Mouse (Mus musculus): ENCODE measurements around the gene Hivep2. TPM values are rescaled to one million over a fixed set of nuclear protein-coding genes. Genes with fewer than 3 reads are reported as not detected.

Gene Hivep2
- polyA plus RNA-seq, 1 experiment from 2014 or later: 5.5 TPM

DNA sequence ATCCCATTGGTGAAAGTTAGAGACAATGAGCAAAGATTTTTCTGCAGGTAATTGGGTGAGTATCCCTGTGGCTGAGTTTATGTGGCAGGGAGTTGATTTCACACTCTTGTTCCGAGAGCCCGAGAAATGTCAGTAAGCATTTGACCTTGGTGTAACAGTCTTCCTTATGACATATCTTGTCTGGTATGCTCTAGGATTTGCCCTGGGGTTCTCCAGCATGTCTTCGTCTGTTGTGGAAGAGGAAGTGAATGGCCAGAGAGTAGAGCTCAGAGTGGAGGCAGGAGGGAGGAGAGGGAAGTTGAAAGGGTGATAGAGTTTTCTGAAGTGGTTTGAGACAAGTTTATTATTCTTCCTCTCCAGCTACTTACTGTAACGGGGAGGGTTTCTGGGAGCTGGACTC lies 223.2 kb downstream of the Hivep2 start:
- Histone ChIP-seq H3K27ac (no peak overlapping the region), H3K9ac (no peak overlapping the region), H3K27me3 (no peaks in the 10 kb centered on the region; the same call in 1 of the 2 replicates), H3K4me3 (no peak overlapping the region), H3K4me1 (no peaks in the 10 kb centered on the region), H3K36me3 (no peaks in the 10 kb centered on the region), H3K9me3 (no peaks in the 10 kb centered on the region), H3K4me2 (replicated peaks) (no peak overlapping the region)
- WGBS: 31% methylated on average over 4 of the region's 4 CpGs
- no peak for ATAC-seq (ENCODE audit: insufficient number of reproducible peaks, insufficient read depth, low FRiP score, low TSS enrichment)

DNA sequence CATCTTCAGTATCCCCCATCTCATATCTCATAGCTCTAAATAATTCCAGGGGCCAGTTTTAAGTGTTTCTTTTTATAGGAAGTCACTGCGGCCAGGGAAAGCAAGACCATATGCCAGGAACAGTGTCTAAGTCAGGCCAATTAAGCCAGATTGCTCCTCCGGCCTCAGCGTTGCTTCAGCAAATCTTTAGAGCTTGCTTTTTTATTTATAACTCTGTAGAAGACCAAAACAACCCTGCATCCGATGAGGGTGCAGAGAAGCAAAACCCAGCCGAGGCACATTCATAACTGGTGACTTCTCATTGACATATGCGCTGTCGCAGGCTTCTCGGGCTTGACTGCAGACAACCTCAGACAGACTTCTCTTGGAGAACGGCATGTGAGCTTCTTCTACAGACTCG lies 225.3 kb downstream of the Hivep2 start:
- no peak overlapping the region for H3K9ac ChIP-seq
- no peak for ATAC-seq (ENCODE audit: insufficient number of reproducible peaks, insufficient read depth, low FRiP score, low TSS enrichment)
- no peaks in the 10 kb centered on the region for H3K4me1 ChIP-seq
- no peaks in the 10 kb centered on the region for H3K36me3 ChIP-seq
- H3K27me3 ChIP-seq: no peaks in the 10 kb centered on the region; the same call in 1 of the 2 replicates
- H3K27ac ChIP-seq: no peak overlapping the region
- H3K4me3 ChIP-seq: no peak overlapping the region
- 74% methylated on average over 10 of the region's 10 CpGs for WGBS
- no peak overlapping the region for H3K4me2 ChIP-seq (replicated peaks)
- no peaks in the 10 kb centered on the region for H3K9me3 ChIP-seq

DNA sequence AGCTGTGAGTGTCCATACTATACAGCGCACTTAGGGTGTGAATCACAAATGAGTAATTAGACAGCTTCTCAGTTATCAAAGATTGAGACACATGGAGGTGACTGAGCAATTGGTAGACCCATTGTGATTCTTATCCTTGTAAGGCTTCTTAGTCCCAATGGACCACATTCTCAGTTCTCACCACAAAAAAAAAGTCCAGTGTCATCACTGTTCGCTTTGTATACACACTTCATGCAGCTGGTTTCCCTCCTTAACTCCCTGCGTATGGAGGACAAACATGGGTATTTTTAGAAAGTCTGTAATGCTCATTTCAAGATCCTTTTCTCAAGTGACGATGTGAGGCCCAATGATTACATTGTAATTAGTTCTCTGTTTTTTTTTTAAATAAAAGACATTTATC lies 226.3 kb downstream of the Hivep2 start:
- no peaks in the 10 kb centered on the region for H3K9me3 ChIP-seq
- ATAC-seq (ENCODE audit: insufficient number of reproducible peaks, insufficient read depth, low FRiP score, low TSS enrichment): no peak
- H3K4me1 ChIP-seq: no peaks in the 10 kb centered on the region
- no peak overlapping the region for H3K9ac ChIP-seq
- no peaks in the 10 kb centered on the region for H3K36me3 ChIP-seq
- whole genome bisulfite sequencing: 81% methylated on average over 4 of the region's 4 CpGs
- no peak overlapping the region for H3K4me3 ChIP-seq
- H3K27me3 ChIP-seq: no peaks in the 10 kb centered on the region; the same call in 1 of the 2 replicates
- H3K4me2 ChIP-seq (replicated peaks): no peak overlapping the region
- H3K27ac ChIP-seq: no peak overlapping the region

DNA sequence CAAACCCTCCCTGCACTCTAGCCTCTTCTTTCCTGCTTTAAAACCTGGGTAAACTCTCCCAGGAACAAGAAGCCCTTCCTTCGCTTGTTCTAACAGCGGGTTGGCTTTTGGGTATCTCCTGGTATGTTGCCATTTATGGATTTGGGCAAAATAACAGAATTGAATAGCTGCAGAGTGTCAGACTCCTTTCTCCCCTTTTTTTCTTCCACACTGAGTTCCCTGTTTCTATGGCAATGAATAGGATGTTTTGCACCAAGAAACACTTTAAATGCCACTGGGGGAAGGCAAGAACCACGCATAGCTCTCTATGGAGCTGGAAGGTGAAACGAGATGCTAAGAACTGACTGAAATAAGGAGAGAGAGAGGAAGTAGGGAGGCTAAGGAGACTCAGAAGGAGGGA lies 227.8 kb downstream of the Hivep2 start:
- Histone ChIP-seq H3K4me3 (no peak overlapping the region), H3K4me1 (no peaks in the 10 kb centered on the region), H3K27ac (no peak overlapping the region), H3K36me3 (no peaks in the 10 kb centered on the region), H3K4me2 (replicated peaks) (no peak overlapping the region), H3K27me3 (no peaks in the 10 kb centered on the region; the same call in 1 of the 2 replicates), H3K9ac (no peak overlapping the region), H3K9me3 (no peaks in the 10 kb centered on the region)
- no peak for ATAC-seq (ENCODE audit: insufficient number of reproducible peaks, insufficient read depth, low FRiP score, low TSS enrichment)
- 80% methylated on average over 4 of the region's 4 CpGs for WGBS

DNA sequence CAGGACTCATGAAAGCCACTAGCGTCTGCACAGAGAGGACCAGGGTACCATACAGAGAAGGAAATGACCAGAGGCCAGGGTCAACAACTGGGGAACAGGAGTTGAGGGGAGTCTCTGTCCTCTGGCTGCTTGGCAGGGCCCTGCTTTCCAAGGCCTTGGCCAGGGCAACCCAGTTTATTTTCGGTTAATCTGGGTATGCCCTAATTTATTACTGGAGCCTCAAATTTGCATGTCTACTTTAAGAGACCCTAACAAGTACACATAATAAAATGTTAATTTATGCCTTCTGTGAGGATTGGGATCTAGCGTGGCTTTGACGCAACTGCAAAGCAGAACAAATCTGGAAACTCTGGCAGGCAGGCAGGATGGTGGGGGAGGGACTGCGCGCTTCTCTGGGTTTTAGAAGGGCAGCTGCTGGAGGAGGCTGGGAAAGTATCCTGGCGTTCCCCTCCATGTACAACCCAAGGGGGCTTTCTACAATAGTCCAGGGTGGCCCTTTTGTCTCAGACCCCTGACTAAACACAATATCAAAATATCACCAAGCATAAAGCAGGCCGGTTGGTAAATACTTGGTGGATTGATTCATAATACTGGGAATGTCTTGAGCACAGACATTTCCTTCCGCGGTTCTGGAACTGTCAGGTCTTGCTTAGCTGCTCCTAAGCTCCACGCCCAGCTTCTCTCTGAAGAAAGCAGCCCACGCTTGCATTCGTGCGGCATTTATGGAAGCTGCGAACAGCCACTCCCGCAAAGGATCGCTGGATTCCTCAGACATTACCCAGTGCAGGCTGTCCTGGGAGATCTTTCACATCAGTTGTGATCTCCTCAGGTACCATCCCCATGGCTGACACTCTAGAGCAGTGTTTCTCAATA lies 230.1 kb downstream of the Hivep2 start:
- 74% methylated on average over 17 of the region's 17 CpGs for WGBS
- H3K4me3 ChIP-seq: no peak overlapping the region

DNA sequence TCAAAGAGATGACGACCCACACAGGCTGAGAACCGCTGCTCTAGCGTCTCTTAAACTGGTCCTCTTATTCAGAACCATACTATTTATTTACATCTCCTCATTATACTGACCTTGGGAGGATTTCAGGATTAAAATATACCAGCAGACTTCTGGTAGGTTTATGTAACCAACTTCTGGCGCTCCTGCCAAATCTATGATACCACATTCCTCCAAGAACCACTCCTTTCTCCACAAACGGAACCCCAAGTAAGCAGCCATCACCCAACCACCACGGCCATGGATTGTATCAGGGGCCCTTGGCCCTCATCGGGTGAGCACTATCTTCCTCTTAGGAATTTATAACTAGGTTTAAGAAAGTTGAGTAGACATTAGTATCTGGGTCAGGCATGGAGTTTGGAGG lies 230.9 kb downstream of the Hivep2 start:
- H3K27ac ChIP-seq: no peak overlapping the region
- no peaks in the 10 kb centered on the region for H3K9me3 ChIP-seq
- 87% methylated on average over 7 of the region's 7 CpGs for WGBS
- H3K9ac ChIP-seq: no peak overlapping the region
- no peaks in the 10 kb centered on the region; the same call in 1 of the 2 replicates for H3K27me3 ChIP-seq
- ATAC-seq (ENCODE audit: insufficient number of reproducible peaks, insufficient read depth, low FRiP score, low TSS enrichment): no peak
- H3K36me3 ChIP-seq: no peaks in the 10 kb centered on the region
- no peak overlapping the region for H3K4me3 ChIP-seq
- no peaks in the 10 kb centered on the region for H3K4me1 ChIP-seq
- no peak overlapping the region for H3K4me2 ChIP-seq (replicated peaks)

More for the DNA sequence above, 230.1 kb downstream of the Hivep2 start:
- H3K36me3 ChIP-seq: no peaks in the 10 kb centered on the region
- H3K27ac ChIP-seq: no peak overlapping the region
- H3K9ac ChIP-seq: no peak overlapping the region
- H3K9me3 ChIP-seq: no peaks in the 10 kb centered on the region
- ATAC-seq (ENCODE audit: insufficient number of reproducible peaks, insufficient read depth, low FRiP score, low TSS enrichment): no peak
- no peaks in the 10 kb centered on the region; the same call in 1 of the 2 replicates for H3K27me3 ChIP-seq
- H3K4me1 ChIP-seq: no peaks in the 10 kb centered on the region
- no peak overlapping the region for H3K4me2 ChIP-seq (replicated peaks)

DNA sequence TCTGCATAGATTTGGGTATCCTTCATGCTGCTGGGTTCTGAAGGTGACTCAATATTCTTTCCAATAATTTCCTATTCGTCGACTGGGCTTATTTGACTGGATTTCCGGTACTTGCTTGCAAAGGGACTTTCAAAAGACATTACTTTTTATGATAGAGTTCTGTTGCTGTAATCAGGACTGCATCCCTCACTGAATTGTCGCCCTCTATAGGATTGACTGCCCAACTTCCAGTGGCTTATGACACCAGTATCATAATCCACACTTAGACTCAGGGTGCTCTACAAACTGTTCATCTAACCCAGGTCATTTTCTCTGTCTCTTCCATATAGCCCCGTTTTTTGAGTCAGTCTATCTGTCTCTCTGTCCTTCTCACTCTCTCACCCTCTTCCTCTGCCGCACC lies 231.4 kb downstream of the Hivep2 start:
- no peaks in the 10 kb centered on the region for H3K4me1 ChIP-seq
- H3K36me3 ChIP-seq: no peaks in the 10 kb centered on the region
- H3K27me3 ChIP-seq: no peaks in the 10 kb centered on the region; the same call in 1 of the 2 replicates
- 71% methylated on average over 6 of the region's 6 CpGs for WGBS
- no peak overlapping the region for H3K4me2 ChIP-seq (replicated peaks)
- no peak overlapping the region for H3K27ac ChIP-seq
- ATAC-seq (ENCODE audit: insufficient number of reproducible peaks, insufficient read depth, low FRiP score, low TSS enrichment): no peak
- H3K9ac ChIP-seq: no peak overlapping the region
- H3K9me3 ChIP-seq: no peaks in the 10 kb centered on the region
- no peak overlapping the region for H3K4me3 ChIP-seq

DNA sequence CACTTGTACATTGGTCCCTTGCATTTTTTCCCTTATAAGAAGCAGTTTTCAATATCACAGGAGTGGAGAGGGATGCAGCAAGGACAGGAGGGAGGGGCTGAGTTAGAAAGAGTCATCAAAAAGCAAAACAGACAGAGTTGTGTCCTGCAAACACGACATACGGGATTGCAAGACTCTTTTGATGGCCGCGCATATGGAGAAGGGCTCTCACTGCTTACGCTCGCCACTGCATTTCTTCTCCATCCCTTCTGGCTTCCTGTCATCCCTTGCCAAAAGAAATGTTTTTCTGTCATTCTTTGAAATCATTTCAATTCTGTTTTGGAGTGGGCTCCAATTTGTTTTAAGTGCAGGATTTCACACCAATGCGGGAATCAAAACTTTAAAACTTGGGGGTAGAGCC lies 233.5 kb downstream of the Hivep2 start:
- ATAC-seq (ENCODE audit: insufficient number of reproducible peaks, insufficient read depth, low FRiP score, low TSS enrichment): no peak
- H3K27me3 ChIP-seq: no peaks in the 10 kb centered on the region
- no peaks in the 10 kb centered on the region for H3K9me3 ChIP-seq
- H3K4me2 ChIP-seq (replicated peaks): no peak overlapping the region
- no peak overlapping the region for H3K9ac ChIP-seq
- H3K4me3 ChIP-seq: no peak overlapping the region
- no peak overlapping the region for H3K27ac ChIP-seq
- no peaks in the 10 kb centered on the region for H3K36me3 ChIP-seq
- H3K4me1 ChIP-seq: no peaks in the 10 kb centered on the region
- WGBS: 78% methylated on average over 7 of the region's 7 CpGs

DNA sequence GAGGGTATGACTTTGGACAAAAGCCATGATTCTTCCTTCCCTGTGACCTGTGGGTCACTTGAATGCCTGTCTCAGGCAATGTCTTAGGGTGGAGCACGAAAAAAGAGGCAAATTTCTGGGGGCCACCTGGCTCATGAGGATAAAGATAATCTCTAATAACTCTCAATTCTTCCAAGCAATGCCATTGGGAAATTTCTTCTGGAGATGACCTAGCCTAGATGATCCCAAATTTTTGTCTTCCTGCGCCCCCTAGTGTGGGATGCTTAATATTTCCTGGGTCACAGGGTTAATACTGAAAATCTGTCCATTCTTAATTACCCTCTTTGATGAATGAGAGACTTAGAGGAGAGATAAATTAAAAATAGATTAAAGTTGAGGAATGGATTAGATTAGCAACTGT lies 234.4 kb downstream of the Hivep2 start:
- no peak for ATAC-seq (ENCODE audit: insufficient number of reproducible peaks, insufficient read depth, low FRiP score, low TSS enrichment)
- Histone ChIP-seq H3K9ac (no peak overlapping the region), H3K9me3 (no peaks in the 10 kb centered on the region), H3K4me3 (no peak overlapping the region), H3K36me3 (no peaks in the 10 kb centered on the region), H3K4me1 (no peaks in the 10 kb centered on the region), H3K27ac (no peak overlapping the region), H3K27me3 (no peaks in the 10 kb centered on the region), H3K4me2 (replicated peaks) (no peak overlapping the region)
- 2% methylated on average over 2 of the region's 2 CpGs for WGBS

Other genes with a start within 250 kb of the Hivep2 start
- gene Aig1, start 97.1 kb upstream of the Hivep2 start, polyA plus RNA-seq (2016; fragmentation: Nextera tagmentation; extraction: Ambion mirVana): 28.4 and 29.1 TPM in 2 replicates